Mouse (Mus musculus) adipocyte (in vitro differentiated cells): Measurements from ENCODE around the gene Lmbrd2.
A peak's percentile ranks its signal among the peaks of the same experiment; 100 is the strongest.

ENCODE experiments used
- DNase-seq: peaks from one replicate; pipeline ENCODE4 v3.0.0-alpha.2; 2016; ENCODE audit warnings: low spot score

Gene Lmbrd2

DNA sequence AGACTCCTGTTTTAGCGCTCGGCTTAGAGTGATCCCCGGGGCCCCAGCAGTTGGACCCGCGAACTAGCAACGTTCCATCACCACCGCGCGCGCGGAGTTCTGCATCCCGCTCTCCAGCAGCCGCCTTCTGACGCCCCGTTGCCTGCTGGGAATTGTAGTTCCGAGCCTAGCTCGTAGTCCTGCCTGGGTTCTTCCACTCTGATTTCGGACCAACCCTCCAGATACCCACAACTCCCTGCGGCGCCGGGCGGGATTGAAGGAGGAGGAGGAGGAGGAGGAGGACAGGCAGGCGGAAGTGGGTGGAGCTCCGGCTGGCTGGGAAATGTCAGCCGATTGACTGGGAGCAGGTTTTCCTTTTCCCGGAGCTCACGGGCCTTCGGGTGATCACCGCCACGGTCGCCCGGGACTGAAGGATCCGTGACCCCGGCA lies at the start of gene Lmbrd2:
Gene Lmbrd2, plus strand, starts transcription at position 299 of the 429 bp plus-strand sequence.
- peak; percentile 98 for DNase-seq

- DNase-seq: no peak
Measured at GRCm38 (mm10) chr15:9090662-9091061, 49.7 kb upstream of the Lmbrd2 start.

DNA sequence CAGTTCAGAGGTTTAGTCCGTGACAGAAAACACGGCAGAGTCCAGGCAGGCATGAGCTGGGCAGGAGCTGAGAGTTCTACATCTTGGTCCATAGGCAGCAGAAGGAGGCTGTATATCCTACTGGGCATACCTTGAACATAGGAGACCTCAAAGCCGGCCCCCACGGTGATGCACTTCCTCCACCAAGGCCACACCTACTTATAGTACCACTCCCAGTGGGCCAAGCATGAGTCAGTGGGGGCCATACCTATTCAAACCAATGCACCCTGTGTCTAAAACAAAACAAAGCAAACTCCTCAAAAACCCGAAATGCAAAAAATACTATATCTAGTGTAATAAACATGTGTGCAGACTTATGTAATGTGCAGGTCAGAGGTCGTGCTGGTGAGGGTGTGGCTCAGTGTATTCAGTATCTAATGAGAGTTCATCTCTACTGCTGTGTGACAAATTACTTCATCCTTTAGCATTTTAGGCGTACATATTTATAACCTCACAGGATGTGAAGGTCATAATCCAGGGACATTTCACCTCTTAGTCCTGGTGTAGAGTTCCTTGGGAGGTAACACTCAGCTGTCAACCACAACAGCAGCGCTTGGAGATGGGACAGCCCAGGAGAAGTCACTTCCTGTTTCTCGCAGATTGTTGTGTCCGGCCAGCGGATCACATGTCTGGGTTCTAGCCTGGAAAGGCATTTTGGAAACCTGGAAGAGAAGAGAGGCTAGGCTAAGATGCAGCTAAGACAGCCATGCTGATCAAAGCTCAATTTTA lies 46.6 kb upstream of the Lmbrd2 start:
- DNase-seq: no peak

GRCm38 (mm10) chr15:9094366-9094750 lies 46.0 kb upstream of the Lmbrd2 start:
- no peak for DNase-seq

DNA sequence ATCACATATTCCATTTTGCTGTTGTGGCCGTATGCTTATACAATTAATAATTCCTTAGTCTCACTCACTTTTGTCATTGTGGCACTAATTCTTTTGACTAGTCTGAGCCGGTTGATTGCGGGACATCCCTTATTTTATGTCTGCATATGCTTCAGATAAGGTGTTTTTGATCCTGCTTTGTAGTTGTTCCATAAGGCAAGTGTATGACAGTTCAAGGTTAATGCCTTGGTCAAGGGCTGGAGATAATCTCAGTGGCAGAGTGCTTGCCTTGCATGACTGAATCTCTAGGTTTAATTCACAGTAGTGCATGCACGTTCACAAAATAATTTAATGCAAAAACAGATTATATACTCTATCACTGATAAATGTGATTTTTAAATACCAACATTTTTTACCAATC lies 43.5 kb upstream of the Lmbrd2 start:
- DNase-seq: no peak

DNA sequence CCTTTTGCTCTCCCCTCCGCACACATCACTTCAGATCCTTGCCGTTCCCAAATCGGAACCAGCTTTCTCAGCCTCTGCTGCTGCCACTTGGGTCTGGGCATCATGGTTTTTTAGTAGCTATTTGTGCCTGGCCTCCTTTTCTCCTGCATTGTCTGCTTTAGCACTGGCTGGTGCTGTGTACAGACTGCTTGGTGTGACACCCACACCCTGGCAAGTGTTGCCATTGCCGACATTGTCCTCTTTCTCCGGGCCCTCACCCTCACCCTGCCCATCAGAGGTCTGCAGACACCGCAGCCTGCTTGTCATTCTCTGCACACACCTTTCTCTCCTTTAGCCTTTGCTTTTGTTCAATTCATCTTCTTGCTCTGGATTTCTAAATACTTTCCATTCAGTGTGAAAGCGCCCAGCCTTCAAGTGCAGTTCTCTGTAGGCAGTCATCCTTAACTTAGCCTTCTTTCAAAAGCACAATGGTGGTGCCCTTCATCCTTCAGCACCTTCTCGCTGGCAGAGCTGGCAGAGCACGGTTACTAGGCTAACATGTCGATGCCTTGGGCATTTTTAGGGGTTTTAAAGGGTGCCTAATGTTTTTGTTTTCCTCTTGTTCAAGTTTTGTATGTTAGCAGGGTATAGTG lies 39.8 kb upstream of the Lmbrd2 start:
- DNase-seq: no peak

- DNase-seq: no peak
Measured at GRCm38 (mm10) chr15:9106303-9107074, 33.9 kb upstream of the Lmbrd2 start.

DNA sequence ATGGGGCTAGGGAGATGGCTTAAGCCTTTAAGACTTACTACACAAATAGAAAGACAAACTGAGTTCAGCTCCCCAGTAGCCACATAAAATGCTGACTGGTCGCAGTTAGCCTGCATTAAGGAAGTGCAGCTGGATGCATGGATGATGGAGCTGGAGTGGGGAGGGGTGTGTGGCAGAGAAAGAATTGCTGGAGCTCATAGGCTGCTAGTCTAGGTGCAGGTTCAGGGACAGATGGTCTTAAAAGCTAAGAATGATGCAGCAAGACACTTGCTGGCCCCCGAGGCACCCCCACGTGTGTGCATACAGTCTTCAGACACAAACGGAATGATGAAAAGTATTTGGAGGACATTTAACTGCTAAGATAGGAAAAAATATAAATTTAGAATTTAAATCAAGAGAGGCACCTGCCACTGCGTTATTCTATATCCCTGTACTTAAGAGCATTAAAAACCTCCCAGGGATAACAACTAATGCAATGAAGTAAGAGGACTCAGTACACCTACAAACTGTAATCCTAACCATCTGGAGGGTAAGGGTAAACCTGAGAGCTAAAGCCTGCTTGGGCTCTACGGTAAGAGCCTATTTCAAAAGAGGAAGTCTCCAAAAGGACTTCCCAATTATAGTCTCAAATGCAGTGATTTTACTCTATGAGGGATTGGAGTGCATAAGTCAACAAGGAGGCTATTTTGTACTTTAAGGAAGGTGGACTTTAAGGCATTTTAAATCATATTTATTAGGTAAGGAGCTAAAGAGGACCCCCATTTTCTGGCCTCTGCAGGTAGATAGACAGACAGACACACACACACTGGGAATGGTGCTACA lies 29.6 kb upstream of the Lmbrd2 start:
- DNase-seq: no peak

DNA sequence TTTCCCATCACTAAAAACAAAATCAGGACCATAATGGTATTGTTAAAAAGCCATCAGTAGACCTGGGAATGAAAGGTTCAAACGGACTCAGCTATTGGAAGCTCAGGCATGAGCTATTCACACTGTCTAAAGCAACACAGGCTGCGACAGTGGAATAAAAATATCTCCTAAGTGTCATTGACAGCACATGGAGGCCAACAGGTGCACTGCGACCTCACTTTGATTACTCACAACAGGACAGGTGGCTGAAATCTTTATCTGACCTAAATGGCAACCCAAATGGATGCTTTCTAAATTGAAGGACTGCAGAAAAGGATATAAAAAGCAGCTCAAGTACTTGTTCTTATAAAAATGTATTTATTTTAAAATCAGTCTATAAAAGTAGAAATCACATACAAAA lies 28.7 kb upstream of the Lmbrd2 start:
- no peak for DNase-seq

DNA sequence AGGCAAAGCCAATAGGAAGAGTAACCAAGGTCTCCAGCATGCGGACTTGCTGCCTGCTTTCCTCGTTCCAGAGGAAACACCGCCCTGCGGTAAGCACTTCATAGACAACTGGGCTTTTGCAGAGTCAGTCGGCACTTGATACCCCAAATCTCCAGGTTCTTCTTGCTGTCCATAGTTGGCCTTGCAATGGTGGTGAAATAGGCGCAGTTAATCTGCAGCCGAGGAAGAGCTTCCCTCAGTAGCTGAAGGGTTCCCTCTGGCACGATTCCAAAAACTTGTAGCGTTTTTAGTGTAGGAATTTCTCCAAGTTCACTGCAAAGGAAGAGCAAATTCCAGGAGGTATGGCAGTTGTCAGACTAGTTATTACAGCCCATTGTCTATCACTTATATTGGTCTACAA lies 26.8 kb upstream of the Lmbrd2 start:
- DNase-seq: no peak

GRCm38 (mm10) chr15:9114131-9114530 lies 26.2 kb upstream of the Lmbrd2 start:
- no peak for DNase-seq

- no peak for DNase-seq
Measured at GRCm38 (mm10) chr15:9114599-9114998, 25.8 kb upstream of the Lmbrd2 start.

DNA sequence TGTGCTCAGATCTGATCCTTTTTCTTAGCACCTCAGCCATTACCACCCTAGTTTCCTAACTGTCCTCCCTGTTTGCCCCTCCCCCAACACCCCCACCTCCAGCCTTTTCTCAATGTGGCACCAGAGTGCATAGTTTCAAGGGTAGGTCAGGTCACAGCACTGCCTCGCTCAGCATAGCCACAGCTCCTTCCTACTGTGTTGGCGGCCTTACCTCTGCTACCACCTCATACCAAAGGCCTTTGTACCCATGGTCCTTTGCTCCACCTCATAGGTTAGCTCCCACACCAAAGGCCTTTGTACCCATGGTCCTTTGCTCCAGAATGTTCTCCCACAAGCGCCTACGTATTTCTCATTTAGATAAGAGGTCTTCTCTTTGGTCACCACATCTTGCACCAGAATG lies 21.5 kb upstream of the Lmbrd2 start:
- no peak for DNase-seq

GRCm38 (mm10) chr15:9120081-9120480 lies 20.3 kb upstream of the Lmbrd2 start:
- DNase-seq: peak; percentile 74

DNA sequence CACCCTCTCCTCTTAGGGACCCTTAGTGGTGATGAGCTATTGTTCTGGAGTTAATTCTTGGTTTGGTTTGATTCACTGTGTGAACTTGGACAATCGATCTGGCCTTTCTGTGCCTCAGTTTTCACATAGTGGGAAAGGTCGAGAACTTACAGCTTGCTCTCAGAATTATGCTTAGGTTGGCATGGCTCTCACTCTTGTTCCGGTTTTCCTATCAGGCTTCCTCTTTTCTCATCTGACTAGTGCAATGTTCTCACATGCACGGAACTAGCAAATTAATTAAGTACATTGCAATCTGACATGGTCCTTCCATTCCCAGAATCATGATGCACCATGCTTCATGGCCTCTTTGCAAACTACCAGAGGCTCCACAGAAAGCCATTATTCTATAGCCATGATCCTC lies 17.4 kb upstream of the Lmbrd2 start:
- DNase-seq: no peak

- no peak for DNase-seq
Measured at GRCm38 (mm10) chr15:9124856-9125255, 15.5 kb upstream of the Lmbrd2 start.

DNA sequence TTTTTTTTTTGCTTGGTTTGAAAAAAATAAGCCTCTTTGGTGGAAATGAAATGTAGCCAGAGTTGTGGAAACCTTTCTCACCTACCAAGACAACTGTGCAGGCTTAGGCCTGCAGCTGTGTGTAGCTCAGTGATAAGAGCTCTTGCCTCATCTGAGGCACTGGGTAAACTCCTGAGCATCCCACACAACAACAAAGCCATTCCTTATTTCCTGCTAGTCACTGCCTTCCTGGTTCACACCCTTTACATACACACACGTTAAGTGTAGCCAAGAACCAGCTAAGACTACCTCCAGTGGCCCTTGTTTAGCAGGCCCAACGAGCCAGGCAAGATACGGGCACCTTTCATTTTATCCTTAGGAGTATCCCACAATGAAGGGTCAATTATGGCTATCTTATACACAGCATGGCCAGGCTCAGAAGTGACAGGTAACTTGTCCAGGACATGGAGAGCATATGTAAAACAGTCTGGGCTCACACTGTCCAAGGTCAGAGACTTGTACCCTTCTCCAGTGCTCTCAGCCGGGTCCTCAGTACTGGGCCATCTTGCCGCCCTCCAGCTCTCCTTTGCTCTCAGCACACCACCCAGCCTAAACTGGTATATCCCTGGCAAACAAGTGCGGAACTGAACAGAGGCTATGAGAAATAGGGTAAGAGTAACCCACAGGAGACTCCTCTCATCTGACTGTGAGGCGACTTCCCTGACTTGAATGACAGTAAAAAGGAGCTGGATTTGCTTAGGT lies 13.1 kb upstream of the Lmbrd2 start:
- no peak for DNase-seq

DNA sequence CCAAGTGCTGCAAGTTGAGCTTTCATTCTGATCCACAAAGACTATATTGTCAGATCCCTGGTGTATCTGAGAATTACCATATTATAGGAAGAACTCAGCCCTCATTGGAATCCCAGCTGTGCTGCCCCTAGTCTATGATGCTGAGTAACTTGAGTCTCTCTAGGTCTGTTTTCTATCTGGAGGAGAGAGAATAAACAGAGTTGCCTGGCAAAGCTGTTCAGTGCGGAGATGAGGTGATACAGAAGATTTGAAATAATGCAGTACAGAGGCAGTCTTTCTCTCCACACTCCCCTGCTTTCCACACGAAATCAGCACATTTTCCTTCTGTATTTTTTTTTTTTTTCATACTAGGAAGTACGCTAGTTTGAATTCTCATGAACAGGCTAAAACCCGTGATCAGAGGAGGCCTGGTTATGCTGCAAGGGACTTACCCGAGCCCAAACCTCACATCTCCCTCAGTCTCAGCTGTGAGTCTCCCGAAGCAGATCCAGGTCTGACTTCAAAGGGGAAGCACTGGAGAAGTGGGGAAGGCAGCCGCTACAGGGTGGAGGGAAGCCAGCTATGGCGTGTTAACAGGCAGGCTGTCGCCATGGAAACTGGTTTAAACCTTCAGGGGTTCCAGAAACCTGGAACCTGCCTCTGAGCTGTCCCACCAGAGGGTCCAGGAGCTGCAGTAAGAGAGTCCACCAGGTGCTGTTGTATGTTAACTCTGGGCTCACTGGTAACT lies 9.4 kb upstream of the Lmbrd2 start:
- no peak for DNase-seq

GRCm38 (mm10) chr15:9131499-9131888 lies 8.9 kb upstream of the Lmbrd2 start:
- DNase-seq: no peak

- peak; percentile 28 for DNase-seq
Measured at GRCm38 (mm10) chr15:9132693-9133443, 7.5 kb upstream of the Lmbrd2 start.
